Mouse (Mus musculus) splenic B cell, adult 2 months (primary cell): Measurements from ENCODE around the gene Acot2.
"Not testable (repeated sequence)": the region's sequence is repeated elsewhere in the genome, so short reads cannot be mapped to it uniquely, and the experiment has no call there.

Experiments used
- DNase-seq: peaks from one replicate; pipeline ENCODE4 v3.0.0-alpha.2; 2011; ENCODE audit warnings: low read depth, low spot score
- H3K27me3 ChIP-seq: 2 replicates; pipeline ENCODE4 v1.6.1; 2012; ENCODE audit warnings: mild to moderate bottlenecking, low read length, moderate library complexity, mixed read lengths; ENCODE audit not compliant: control insufficient read depth, poor library complexity, insufficient read depth, severe bottlenecking
- H3K36me3 ChIP-seq: 2 replicates; pipeline ENCODE4 v1.6.1; 2012; ENCODE audit warnings: mild to moderate bottlenecking, low read length, moderate library complexity, mixed read lengths; ENCODE audit not compliant: control insufficient read depth, poor library complexity, insufficient read depth, severe bottlenecking

Acot2 gene

DNA sequence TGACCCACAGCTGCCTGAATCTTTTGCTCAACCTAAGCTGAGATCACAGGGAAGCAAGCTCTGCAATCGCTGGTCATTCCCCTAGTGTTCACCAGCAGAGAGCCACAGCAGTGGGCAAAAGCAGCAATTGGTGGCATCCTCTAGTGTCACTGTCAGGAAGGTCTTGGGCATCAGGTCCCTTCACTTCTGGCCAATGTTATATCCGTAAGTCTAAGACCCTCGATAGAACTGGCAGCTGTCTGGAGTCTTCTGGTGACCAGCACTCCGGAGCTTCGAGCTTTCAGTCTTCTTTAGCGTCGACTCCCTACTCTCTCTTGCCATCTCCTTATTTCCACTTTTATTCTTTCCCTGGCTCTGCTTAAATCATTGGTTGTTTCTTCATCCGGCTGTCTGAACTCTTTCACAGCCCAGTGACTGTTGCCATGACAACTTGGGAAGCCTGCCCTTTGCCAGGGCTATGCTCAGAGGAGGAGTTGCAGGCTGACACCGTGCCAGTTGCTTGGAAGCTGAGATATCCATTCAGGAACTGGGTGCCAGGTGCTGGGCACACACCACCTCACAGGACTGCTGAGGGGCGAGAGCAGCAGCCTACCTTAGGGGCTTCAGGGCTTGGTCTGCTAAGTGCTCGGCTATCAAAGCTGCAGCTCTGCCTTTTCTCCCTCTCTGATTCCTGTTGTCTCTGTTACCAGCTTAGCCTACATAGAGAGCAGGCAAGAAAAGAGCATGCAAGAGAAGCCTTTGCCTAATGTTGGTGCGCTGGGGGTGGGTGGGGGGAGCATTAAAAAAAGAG is 23.8 kb downstream of the Acot2 start:
- peak; percentile 31 for DNase-seq
- no peaks in the 10 kb centered on the region for H3K36me3 ChIP-seq
- no peaks in the 10 kb centered on the region for H3K27me3 ChIP-seq

DNA sequence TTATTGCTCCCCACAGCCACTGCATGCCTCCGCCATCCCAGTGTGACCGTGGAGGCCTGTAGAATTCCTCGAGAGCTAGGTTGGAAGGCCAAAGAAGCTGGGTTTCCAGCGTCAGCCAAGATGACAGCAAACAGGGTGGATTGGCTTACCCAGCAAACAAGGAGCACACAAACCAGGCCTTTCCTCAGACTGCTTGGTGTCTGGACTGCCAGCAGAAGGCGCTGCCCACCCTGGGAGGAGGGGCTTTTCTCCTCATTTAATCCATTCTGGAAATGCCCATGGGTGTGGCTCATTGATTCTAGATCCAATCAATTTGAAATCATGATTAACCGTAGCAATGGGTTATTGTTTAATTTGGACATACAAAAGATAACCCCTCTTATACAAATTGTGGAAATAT is 25.5 kb downstream of the Acot2 start:
- Histone ChIP-seq H3K27me3 (no peaks in the 10 kb centered on the region), H3K36me3 (no peaks in the 10 kb centered on the region)
- DNase-seq = no peak

DNA sequence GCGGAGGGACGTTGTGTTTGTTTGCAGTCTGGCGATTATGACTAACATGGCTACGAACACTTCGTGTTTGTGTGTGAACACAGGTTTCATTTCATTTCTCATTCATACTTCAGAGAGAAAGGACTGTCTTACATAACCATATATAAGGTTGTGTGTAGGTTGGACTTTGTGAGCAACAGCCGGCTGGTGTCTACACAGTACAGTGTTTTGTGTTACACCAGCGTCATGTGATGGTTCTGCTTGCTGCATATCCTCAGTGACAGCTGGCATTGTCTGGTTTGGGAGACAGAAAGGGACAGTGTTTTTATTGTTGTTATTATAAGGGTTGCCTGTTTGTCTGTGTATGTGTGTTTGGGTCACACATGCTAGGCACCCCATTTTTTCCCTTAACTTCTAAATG is 26.0 kb downstream of the Acot2 start:
- H3K27me3 ChIP-seq = no peaks in the 10 kb centered on the region
- no peak for DNase-seq
- no peaks in the 10 kb centered on the region for H3K36me3 ChIP-seq

DNA sequence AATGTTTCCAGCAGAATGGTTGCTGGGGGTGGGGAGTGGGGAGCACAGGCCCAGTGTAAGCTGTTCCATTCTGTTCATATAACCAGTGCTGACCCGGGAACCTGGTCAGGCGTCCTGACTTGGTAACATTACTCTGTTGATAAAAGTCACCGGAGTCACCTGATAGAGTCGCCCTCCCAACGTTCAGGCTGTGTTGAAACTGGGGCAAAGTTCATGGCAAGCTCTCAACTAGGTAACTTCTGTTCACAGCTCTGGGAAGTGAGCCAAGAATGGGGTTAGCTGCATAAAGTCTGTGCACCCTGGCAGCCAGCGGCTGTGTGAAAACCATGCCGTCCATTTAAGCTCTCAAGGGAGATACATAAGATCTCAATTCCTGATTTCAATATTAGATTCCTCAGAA is 32.9 kb downstream of the Acot2 start:
- DNase-seq = peak; percentile 33
- H3K36me3 ChIP-seq, H3K27me3 ChIP-seq: not testable (repeated sequence)

DNA sequence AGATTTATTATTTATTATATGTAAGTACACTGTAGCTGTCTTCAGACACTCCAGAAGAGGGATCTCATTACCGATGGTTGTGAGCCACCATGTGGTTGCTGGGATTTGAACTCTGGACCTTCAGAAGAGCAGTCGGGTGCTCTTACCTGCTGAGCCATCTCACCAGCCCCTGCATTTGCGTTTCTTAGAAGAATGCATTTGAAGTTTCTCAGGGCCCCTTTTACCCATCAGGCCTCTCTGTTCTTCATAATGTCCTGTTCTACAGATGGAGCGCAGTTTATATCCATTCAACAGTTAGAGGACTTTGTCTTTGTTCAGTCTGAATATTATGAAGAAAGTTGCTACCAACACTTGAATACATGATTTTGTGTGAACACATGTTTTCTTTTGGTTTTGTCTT is 34.6 kb downstream of the Acot2 start:
- not testable (repeated sequence) for H3K36me3 ChIP-seq, H3K27me3 ChIP-seq, DNase-seq

DNA sequence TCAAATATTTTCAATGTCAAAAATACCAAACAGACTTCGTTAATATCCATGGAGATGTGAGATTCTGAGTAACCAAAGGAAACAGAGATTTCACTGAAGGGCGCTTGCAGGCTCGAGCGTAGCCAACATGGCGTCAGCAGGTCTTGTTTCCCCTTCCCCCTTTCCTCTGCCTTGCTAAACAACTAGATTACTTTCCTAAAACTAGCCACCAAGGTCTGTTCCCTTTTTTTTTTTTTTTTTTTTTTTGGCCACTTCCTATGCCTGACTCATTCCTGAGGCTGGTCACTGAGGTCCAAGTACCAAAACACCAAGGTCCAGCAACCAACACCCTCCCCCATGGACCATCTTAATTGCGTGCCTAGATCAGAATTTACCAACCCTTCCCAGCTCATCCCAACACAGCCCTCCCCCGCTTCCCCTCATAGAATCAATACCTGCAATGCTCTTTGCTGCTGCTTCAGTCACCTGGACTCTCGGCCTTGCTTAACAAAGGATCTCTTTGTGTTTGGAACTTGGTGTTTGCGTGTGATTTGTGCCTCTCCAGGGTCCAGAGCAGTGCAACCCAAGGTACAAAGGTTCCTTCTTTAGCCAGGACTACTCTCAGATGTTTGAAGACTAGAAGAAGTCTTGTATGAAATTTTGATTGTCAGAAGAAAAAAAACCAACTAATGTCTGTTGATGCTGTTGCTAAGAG is 35.5 kb downstream of the Acot2 start:
- H3K27me3 ChIP-seq = no peaks in the 10 kb centered on the region
- DNase-seq = no peak
- H3K36me3 ChIP-seq = no peaks in the 10 kb centered on the region

DNA sequence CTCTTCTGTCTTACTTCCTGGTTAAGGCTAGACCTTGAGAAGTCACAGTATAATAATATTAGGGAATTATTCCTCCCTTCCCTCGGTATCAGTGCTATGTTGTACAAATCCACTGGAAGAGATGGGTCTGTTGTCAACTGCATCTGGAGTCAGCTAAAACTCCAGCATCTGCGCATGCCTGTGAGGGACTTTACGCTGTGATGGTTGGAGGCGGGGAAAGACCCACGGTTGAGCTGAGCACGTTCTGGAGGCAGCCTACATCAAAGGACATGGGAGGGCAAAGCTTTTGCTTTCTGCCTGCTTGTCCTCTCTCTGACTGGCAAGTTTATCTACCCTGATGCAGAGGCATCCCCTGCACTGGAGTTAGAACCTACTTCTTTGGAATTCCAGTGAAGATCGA is 38.2 kb downstream of the Acot2 start:
- no peak for DNase-seq
- H3K27me3 ChIP-seq = no peaks in the 10 kb centered on the region
- no peaks in the 10 kb centered on the region for H3K36me3 ChIP-seq

DNA sequence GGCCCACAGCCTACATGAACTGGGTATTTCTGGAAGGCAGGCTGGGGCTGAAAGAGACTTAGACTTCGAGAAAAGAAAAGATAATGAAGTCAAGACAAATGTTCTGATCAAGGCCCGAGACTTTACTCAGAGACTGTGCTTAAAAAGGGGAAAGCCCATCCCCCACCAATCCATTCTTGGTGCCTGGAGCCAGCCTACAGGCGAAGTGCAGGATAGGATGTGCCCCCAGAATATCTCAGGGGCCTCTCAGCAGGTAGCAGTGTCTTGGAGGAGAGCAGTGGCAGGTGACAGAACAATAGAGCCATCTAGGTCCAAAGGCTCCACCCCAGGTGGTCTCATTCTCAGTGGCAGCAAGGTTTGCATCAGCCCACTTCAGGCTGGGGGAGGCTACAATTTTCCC is 40.7 kb downstream of the Acot2 start:
- not testable (repeated sequence) for DNase-seq, H3K36me3 ChIP-seq, H3K27me3 ChIP-seq

DNA sequence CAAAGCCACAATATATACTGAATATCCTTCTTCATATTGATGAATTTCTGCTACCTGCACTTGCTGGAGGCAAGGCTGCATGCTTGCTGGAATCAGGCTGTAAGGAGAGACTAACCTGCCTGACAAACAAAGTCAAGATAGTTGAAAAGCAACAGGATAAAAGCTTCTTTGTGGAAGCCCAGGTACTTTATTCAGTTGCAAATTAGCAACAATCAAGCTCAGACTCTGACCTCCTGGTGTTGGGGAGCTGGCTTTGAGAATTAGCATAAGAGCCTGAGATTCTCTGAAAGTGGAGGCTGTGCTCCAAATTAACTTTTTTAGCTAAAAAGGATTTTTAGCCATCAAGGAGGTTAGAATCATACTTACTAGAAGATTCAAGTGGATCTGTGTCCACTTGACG is 41.4 kb downstream of the Acot2 start:
- not testable (repeated sequence) for DNase-seq, H3K27me3 ChIP-seq, H3K36me3 ChIP-seq

DNA sequence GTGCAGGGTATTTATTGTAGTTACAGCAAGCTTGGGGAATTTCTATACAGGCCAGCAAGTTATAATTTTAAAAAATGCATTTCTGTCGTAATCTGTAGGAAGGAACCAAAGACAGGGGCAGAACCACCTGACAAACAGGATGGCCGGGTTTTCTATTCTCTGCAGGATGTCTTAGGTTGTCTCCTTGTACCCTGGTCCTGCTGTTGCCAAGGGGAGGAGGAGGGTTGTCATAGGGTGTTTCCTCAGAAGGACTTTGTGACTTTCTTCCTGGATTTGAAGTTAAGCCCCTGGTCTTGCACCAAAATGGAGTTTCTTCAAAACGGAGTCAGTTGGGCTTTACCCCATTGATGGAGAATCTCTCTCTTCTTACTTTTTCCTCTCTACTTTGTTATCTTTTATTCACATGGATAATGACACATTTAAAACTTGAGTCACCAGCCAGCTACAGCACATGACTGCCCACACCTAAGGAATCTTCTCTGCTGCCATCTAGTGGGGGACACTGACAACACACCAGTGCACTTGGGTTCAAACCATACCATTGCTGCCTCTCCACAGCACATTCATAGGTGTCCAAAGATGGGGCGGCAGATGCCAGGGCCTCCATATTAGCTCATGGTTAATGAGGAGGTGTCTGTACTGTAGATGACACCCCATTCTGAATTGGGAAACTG is 43.1 kb downstream of the Acot2 start:
- H3K27me3 ChIP-seq = no peaks in the 10 kb centered on the region
- peak; percentile 89 for DNase-seq
- H3K36me3 ChIP-seq = no peaks in the 10 kb centered on the region

DNA sequence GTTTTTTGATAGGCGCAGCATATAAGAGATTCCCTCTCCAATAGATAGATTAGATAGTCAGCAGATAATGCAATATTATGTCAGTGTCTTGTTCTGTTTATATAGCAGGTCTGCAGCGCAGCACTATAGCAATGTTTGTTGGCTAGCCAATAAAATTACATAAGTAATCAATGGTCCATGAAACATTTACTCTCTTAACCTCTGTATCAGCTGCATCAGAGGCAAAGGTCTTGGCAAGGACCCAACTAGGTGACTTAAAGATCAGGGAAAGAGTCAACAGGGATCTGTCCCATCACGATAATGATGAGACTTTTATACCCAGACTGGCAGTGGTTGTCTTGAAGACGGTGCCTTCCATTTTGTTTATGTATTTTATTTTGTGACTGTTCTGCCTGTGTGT is 45.2 kb downstream of the Acot2 start:
- DNase-seq = no peak
- H3K36me3 ChIP-seq = no peaks in the 10 kb centered on the region
- H3K27me3 ChIP-seq = no peaks in the 10 kb centered on the region

DNA sequence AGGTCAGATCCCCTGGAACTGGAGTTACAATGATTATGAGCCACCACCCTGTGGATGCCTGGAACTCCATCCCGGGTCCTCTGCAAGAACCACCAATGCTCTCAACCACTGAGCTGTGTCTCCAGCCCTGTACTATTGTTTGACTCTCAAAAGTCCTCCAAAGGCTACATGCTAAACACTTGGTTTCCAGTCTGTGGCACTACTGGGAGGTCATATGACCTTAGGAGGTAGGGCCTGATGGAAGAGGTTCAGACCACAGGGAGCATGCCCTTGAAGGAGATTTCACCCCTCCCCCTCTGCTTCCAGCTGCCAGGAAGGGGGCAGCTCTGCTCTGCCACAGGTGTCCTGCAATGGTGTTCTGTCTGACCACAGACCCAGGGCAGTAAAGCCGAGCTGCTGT is 45.6 kb downstream of the Acot2 start:
- not testable (repeated sequence) for DNase-seq, H3K27me3 ChIP-seq, H3K36me3 ChIP-seq

DNA sequence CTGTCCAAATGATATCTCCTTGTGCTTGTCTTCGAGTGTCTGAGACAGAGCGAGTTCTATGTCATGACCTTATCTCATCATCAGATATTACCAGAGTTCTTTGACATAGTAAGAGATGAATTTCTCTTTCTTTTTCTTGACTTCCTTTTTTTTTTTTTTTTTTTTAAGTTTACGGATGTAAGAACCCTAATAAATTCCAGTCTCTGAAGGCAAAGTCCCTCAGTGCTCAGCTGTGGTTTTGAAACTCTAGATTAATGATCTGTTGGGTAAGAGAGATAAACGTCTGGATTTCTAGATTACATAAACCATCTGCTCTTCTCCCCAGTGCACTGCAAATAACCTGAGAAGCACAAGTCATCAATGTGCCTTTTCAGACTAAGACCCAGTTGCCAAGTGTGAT is 46.4 kb downstream of the Acot2 start:
- DNase-seq = no peak
- Histone ChIP-seq H3K36me3 (no peaks in the 10 kb centered on the region), H3K27me3 (no peaks in the 10 kb centered on the region)

DNA sequence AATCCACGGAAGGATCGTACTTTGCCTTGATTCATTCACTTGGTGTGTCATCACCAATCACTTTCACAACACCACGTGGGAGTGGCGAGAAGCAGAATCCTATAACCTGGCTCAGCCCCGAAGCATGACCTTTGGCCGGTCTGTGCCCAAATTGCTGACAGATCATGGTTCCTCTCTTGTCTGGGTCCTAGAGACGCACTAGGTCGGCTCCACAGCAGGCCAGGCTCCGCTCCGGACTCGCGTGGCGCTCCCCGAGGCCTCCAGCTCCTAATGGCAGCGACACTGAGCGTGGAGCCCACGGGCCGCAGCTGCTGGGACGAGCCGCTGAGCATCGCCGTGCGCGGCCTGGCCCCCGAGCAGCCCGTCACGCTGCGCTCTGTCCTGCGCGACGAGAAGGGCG is 50.6 kb downstream of the Acot2 start, which contains the start of gene Acot4:
Gene Acot4, plus strand, starts transcription at position 139 of the 400 bp plus-strand sequence.
- H3K27me3 ChIP-seq, DNase-seq, H3K36me3 ChIP-seq: not testable (repeated sequence)

DNA sequence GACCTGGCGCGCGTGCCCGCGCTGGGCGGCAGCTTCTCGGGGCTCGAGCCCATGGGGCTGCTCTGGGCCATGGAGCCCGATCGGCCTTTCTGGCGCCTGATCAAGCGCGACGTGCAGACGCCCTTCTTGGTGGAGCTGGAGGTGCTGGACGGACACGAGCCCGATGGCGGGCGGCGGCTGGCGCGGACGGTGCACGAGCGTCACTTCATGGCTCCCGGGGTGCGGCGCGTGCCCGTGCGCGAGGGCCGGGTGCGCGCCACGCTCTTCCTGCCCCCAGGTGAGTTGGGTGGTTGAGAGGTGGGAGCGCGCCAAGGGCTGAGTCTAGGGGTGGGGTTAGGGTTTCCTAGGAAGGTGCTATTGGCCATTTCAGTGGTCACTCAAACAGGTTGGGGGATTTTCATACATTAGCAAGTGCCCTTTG is 51.0 kb downstream of the Acot2 start, which contains the start of gene Gm49366:
Gene Gm49366, plus strand, starts transcription at position 245 of the 421 bp plus-strand sequence.
- not testable (repeated sequence) for DNase-seq, H3K36me3 ChIP-seq, H3K27me3 ChIP-seq
